Mouse (Mus musculus): ENCODE measurements at regions not wholly inside any gene's neighbourhood (a gene's known extent, or its start where the extent isn't known, plus 50 kb on each side); places are given as distances from the start of the nearest gene placed in this dataset.
"Not testable (repeated sequence)": the region's sequence is repeated elsewhere in the genome, so short reads cannot be mapped to it uniquely, and the experiment has no call there.

DNA sequence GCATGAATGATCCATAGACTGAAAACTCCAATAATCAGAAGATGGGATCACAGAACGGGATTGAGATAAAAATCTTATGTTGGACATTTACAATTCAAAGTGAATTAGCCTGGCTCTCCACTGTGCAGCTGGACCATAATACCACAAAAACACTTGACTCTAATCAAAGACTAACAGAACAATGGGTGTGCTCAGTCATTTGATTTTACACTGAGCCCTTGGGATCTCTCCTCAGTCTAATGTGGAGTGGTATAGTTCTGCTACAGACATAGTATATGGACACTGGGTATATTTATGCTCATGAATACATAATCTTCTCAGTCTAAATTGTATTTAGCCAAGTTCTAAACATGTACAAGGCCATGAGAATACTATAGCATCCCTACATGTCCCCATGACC lies 149.4 kb upstream of the Gm10306 start:
- Histone ChIP-seq H3K4me2 (no peak overlapping the region), H3K27ac (ENCODE audit: poor library complexity, severe bottlenecking) (no peak overlapping the region), H3K4me1 (replicated peaks) (no peaks in the 10 kb centered on the region), H3K36me3 (no peaks in the 10 kb centered on the region), H3K27me3 (replicated peaks) (no peaks in the 10 kb centered on the region), H3K9ac (no peak overlapping the region), H3K9me3 (replicated peaks) (no peaks in the 10 kb centered on the region), H3K4me3 (no peak overlapping the region)
- ATAC-seq (ENCODE audit: insufficient number of reproducible peaks, low FRiP score): no peak
- WGBS: 79% methylated on average over 1 of the region's 1 CpGs

GRCm38 (mm10) chr4:94407503-94407902 lies 148.8 kb upstream of the Gm10306 start:
- WGBS: 83% methylated on average over 4 of the region's 4 CpGs
- Histone ChIP-seq H3K9ac (no peak overlapping the region), H3K27me3 (replicated peaks) (no peaks in the 10 kb centered on the region), H3K9me3 (replicated peaks) (no peaks in the 10 kb centered on the region), H3K36me3 (no peaks in the 10 kb centered on the region), H3K4me2 (no peak overlapping the region), H3K4me1 (replicated peaks) (no peaks in the 10 kb centered on the region), H3K27ac (ENCODE audit: poor library complexity, severe bottlenecking) (no peak overlapping the region), H3K4me3 (no peak overlapping the region)
- ATAC-seq (ENCODE audit: insufficient number of reproducible peaks, low FRiP score): no peak

- no peak overlapping the region for H3K9ac ChIP-seq
- no peaks in the 10 kb centered on the region for H3K36me3 ChIP-seq
- no peak overlapping the region for H3K27ac ChIP-seq (ENCODE audit: poor library complexity, severe bottlenecking)
- no peaks in the 10 kb centered on the region for H3K27me3 ChIP-seq (replicated peaks)
- no peak for ATAC-seq (ENCODE audit: insufficient number of reproducible peaks, low FRiP score)
- no peaks in the 10 kb centered on the region for H3K4me1 ChIP-seq (replicated peaks)
- H3K4me3 ChIP-seq: no peak overlapping the region
- H3K9me3 ChIP-seq (replicated peaks): no peaks in the 10 kb centered on the region
- H3K4me2 ChIP-seq: no peak overlapping the region
- WGBS: 63% methylated on average over 2 of the region's 2 CpGs
These were observed 143.7 kb upstream of the Gm10306 start for GRCm38 (mm10) chr4:94412661-94413060.

GRCm38 (mm10) chr4:94425525-94425924 lies 130.8 kb upstream of the Gm10306 start:
- H3K9ac ChIP-seq; H3K36me3 ChIP-seq; ATAC-seq (ENCODE audit: insufficient number of reproducible peaks, low FRiP score); H3K27me3 ChIP-seq (replicated peaks); H3K27ac ChIP-seq (ENCODE audit: poor library complexity, severe bottlenecking); H3K4me2 ChIP-seq; H3K4me1 ChIP-seq (replicated peaks); H3K4me3 ChIP-seq; H3K9me3 ChIP-seq (replicated peaks): not testable (repeated sequence)
- 55% methylated on average over 10 of the region's 10 CpGs for WGBS

GRCm38 (mm10) chr4:94427581-94427980 lies 128.8 kb upstream of the Gm10306 start:
- WGBS: 86% methylated on average over 5 of the region's 5 CpGs
- Histone ChIP-seq H3K4me1 (replicated peaks) (no peaks in the 10 kb centered on the region), H3K27me3 (replicated peaks) (no peaks in the 10 kb centered on the region), H3K4me2 (no peak overlapping the region), H3K9ac (no peak overlapping the region), H3K4me3 (no peak overlapping the region), H3K9me3 (replicated peaks) (peaks cover 3% of the 10 kb centered on the region; the same call in 1 of the 2 replicates), H3K27ac (ENCODE audit: poor library complexity, severe bottlenecking) (no peak overlapping the region), H3K36me3 (no peaks in the 10 kb centered on the region)
- ATAC-seq (ENCODE audit: insufficient number of reproducible peaks, low FRiP score): no peak

GRCm38 (mm10) chr4:94432005-94432404 lies 124.3 kb upstream of the Gm10306 start:
- no peak overlapping the region for H3K4me3 ChIP-seq
- WGBS: 78% methylated on average over 3 of the region's 3 CpGs
- no peaks in the 10 kb centered on the region for H3K27me3 ChIP-seq (replicated peaks)
- no peak overlapping the region for H3K9ac ChIP-seq
- no peak overlapping the region for H3K4me2 ChIP-seq
- peaks cover 3% of the 10 kb centered on the region; the same call in 1 of the 2 replicates for H3K9me3 ChIP-seq (replicated peaks)
- H3K36me3 ChIP-seq: no peaks in the 10 kb centered on the region
- ATAC-seq (ENCODE audit: insufficient number of reproducible peaks, low FRiP score): no peak
- no peaks in the 10 kb centered on the region for H3K4me1 ChIP-seq (replicated peaks)
- no peak overlapping the region for H3K27ac ChIP-seq (ENCODE audit: poor library complexity, severe bottlenecking)

DNA sequence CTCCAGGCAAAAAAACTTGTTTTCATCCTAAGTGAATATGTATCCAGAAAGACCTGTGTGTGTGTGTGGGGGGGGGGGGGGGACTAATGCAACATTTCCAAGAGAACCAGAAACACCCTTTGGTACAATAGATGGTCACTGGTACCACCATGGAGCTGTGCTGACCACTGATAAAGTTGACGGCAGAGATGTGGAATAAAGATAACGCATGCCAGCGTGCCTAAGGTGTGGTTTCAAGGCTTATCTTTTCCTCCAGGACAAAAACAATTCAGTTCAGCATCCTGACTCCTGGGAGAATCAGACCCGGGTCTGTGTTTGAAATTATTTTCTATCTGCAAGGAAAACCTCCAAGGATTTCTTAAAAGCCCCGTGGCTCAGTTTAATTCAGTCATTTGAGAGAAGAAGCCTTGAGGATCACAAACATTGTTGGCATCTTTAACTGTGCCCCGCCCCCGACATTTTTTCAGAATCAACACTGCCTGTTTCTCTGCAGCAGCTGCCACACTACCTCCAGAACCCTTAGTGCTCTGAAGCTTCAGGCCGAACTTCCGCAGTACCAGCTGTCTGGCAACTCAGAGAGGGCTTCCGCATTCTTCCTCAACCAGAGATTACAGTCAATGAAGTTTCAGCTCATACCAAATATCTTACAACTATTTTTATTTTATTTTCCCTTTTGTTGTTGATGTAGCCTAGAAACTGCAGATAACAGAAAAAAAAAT lies 118.5 kb upstream of the Gm10306 start:
- H3K9me3 ChIP-seq (replicated peaks): no peaks in the 10 kb centered on the region
- H3K4me2 ChIP-seq: no peak overlapping the region
- ATAC-seq (ENCODE audit: insufficient number of reproducible peaks, low FRiP score): no peak
- H3K4me1 ChIP-seq (replicated peaks): no peaks in the 10 kb centered on the region
- WGBS: 46% methylated on average over 10 of the region's 10 CpGs
- H3K36me3 ChIP-seq: no peaks in the 10 kb centered on the region
- H3K4me3 ChIP-seq: no peak overlapping the region
- no peak overlapping the region for H3K9ac ChIP-seq
- no peak overlapping the region; the same call in 1 of the 2 replicates for H3K27ac ChIP-seq (ENCODE audit: poor library complexity, severe bottlenecking)
- no peaks in the 10 kb centered on the region for H3K27me3 ChIP-seq (replicated peaks)

DNA sequence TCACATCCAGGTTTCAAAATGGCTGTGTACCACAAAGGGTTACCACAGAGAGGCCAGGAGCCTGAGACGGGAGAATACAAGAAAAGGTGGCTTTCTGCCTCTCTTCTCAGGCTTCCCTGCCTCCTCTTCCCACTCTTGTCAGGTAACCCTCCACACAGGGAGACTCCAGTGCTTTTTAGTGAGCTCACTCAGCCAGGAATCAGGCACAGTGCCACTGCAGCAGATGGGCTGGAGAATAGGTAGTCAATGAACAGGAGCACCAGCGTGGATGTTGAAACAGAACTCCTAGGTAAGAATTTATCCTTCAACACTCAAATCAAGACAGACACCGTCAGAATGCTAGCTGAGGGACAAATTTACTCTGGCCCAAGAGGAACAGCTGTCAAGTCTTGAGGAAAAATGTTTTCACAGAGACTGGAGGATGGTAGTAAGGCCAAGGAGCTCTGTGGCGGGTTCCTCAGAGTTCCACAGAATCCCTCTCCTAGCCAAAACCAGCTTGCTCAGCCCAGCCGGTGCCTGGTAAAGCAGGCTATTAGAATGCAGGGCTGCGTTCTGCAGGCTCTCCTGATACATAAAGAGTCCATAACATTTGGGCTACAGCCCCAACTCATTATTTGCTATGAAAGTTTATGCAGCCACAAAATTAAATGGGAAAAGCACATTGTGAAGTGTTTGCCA lies 117.0 kb upstream of the Gm10306 start:
- Histone ChIP-seq H3K36me3 (no peaks in the 10 kb centered on the region), H3K27me3 (replicated peaks) (no peaks in the 10 kb centered on the region), H3K9ac (no peak overlapping the region), H3K4me1 (replicated peaks) (no peaks in the 10 kb centered on the region), H3K4me3 (no peak overlapping the region), H3K9me3 (replicated peaks) (no peaks in the 10 kb centered on the region), H3K27ac (ENCODE audit: poor library complexity, severe bottlenecking) (no peak overlapping the region), H3K4me2 (no peak overlapping the region)
- ATAC-seq (ENCODE audit: insufficient number of reproducible peaks, low FRiP score): no peak
- 74% methylated on average over 6 of the region's 6 CpGs for WGBS

DNA sequence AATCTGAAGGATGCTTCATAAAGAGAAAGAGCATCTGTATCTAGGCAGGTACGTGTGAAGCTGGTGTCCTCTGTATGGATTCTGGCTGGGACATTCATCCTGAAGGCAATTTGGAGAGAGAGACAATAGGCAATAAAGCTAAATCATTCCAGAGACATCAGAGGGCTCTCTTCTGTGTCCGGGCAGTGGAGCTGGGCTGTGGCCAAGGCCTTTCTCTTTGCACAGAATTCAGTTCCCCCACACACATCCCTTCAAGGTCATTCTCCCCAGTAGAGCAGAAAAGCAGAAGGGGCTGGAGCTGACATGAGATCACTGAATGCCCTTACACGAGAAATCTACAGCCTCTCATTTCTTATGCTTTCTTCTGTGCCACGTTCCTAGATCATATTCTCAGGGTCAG lies 109.7 kb upstream of the Gm10306 start:
- Histone ChIP-seq H3K4me3 (no peak overlapping the region), H3K36me3 (no peaks in the 10 kb centered on the region), H3K4me2 (no peak overlapping the region), H3K4me1 (replicated peaks) (no peaks in the 10 kb centered on the region), H3K9ac (no peak overlapping the region), H3K27me3 (replicated peaks) (no peaks in the 10 kb centered on the region), H3K27ac (ENCODE audit: poor library complexity, severe bottlenecking) (no peak overlapping the region), H3K9me3 (replicated peaks) (no peaks in the 10 kb centered on the region)
- ATAC-seq (ENCODE audit: insufficient number of reproducible peaks, low FRiP score): no peak
- 76% methylated on average over 4 of the region's 4 CpGs for WGBS

Data from heart, embryonic 12.5 days (tissue).